Mouse (Mus musculus): ENCODE measurements around the gene Ralgps1. TPM values are rescaled to one million over a fixed set of nuclear protein-coding genes. Genes with fewer than 3 reads are reported as not detected.
"Not testable (repeated sequence)": the region's sequence is repeated elsewhere in the genome, so short reads cannot be mapped to it uniquely, and the experiment has no call there.

Ralgps1 gene
- polyA plus RNA-seq, 1 experiment, result 1.1 TPM

DNA sequence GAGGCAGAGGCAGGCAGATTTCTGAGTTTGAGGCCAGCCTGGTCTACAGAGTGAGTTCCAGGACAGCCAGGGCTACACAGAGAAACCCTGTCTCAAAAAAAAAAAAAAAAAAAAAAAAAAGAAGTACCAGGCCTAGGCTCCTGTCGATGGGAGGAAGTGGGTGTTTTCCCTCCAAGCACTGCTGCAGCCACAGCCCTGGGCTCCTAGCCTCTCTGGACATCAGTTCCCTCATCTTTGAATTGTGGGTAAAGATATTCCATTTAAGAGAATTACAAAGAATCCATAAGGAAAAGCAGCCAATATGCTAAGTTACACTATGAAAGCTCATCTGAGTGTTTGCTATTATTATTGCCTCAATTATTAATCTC, 281.3 kb downstream of the Ralgps1 start:
- H3K4me3 ChIP-seq (ENCODE audit: insufficient read depth, low read depth, low read length); H3K27ac ChIP-seq (replicated peaks; ENCODE audit: low read depth, low read length); H3K4me1 ChIP-seq (ENCODE audit: control insufficient read depth, insufficient read depth, insufficient read length, low read length): not testable (repeated sequence)

DNA sequence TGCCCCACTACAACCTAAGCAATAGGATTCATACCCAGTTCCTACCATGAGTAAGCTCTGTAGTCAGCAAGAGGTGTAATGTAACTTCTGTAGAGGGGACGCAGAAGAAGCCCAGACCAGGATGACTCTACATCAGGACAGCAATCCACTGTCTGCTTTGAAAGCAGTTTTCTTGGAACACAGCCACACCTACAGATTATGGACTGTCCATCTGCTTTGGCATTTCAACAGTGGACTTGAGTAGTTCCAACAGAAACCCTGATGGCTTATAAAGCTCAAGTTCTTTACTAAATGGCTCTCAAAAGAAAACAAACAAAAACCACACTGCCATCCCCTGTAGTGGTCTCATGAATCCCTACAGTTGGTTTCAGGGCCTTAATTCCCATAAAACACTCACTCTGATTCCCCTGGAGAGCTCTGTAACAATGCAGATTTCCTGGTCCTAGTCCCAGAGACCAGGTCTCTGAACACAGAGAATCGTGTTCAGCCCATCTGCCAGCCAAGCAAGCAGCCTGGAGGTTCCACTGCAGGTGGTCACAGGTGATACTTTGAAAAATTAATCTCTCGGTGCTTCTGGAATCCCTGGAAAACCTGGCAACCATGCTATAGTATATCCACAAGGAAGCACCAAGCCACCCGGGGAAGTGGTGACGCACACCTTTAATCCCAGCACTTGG, 281.8 kb downstream of the Ralgps1 start:
- H3K4me3 ChIP-seq (ENCODE audit: insufficient read depth, low read depth, low read length), result no peak overlapping the region
- no peaks in the 10 kb centered on the region for H3K4me1 ChIP-seq (ENCODE audit: control insufficient read depth, insufficient read depth, insufficient read length, low read length)
- no peak overlapping the region for H3K27ac ChIP-seq (replicated peaks; ENCODE audit: low read depth, low read length)

DNA sequence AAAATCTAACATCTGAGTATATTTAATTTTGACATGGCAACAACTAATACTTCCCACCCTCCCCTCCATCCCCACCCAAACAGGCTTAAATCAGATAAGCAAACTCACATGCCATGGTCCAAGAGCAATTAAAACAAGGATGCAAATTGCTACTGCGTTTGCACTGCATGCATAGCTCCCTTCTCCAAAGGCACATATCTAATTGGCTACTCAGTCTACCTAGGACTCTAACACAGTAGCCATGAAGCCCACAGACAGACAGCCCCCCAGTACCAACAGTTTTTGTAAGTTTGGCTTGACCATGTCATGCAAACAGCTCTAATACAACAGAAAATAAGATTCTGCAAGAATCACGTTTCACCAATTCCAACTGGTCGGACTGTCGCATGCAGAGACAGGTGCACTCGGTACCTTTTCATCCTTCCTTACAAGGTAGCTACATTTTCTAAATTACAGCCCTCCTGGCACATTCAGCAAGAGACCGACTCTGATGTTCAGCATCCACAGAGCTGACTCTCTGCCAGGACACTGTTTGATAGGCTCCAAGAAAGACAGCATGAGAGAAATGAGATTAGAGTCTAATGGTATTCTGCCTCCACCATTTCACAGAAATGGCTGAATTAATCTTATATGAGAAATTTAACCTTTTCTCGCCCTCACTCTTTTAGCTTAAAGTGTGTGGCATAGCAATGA, 284.5 kb downstream of the Ralgps1 start:
- no peak overlapping the region for H3K4me3 ChIP-seq (ENCODE audit: insufficient read depth, low read depth, low read length)
- H3K27ac ChIP-seq (replicated peaks; ENCODE audit: low read depth, low read length), result no peak overlapping the region
- H3K4me1 ChIP-seq (ENCODE audit: control insufficient read depth, insufficient read depth, insufficient read length, low read length), result no peaks in the 10 kb centered on the region

DNA sequence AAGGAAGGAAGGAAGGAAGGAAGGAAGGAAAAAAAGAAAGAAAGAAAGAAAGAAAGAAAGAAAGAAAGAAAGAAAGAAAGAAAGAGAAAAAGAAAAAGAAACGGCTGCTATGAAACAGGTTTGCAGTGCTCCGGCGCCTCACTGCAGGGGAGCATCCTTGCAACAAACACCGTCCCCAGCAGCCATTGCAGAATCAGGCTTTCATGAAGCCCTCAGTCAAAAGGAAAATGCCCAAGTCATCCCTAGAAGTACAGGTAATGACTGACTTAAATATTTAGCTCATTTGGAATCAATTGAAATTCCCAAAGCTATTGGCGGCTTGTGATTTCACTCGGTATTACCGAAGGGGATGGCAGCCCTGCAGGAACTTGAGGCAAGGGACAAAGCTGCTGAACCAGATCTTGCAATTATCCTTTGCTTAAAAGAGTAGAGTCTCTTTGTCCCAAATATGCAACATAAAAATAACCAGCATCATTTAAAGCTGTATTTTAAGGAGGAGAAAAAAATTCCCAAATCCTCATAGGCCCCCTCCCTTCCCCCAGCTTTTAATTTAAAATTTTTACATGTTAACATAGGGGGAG, 285.2 kb downstream of the Ralgps1 start:
- Histone ChIP-seq H3K4me1 (ENCODE audit: control insufficient read depth, insufficient read depth, insufficient read length, low read length) (no peaks in the 10 kb centered on the region), H3K4me3 (ENCODE audit: insufficient read depth, low read depth, low read length) (no peak overlapping the region), H3K27ac (replicated peaks; ENCODE audit: low read depth, low read length) (no peak overlapping the region)

DNA sequence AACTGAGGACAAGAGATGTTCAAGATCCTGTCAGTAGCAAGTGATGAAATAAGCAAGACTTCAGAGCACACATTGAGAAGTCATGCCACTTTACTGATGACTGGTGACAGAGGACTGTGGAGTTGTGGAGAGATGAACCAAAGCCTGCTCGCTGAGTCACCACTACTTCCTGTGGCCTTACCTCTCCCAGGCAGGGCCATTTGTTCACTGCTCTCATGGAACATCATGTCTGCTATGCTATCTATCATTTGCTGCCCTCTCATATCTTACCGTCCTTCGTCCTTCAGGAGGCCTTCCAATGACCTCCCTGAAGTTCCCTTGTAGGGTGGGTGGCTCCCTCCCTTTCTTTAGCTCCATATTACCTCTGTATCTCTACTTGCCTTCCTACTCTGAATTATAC, 287.1 kb downstream of the Ralgps1 start:
- no peaks in the 10 kb centered on the region for H3K4me1 ChIP-seq (ENCODE audit: control insufficient read depth, insufficient read depth, insufficient read length, low read length)

More for the DNA sequence above, 287.1 kb downstream of the Ralgps1 start:
- no peak overlapping the region for H3K27ac ChIP-seq (replicated peaks; ENCODE audit: low read depth, low read length)
- no peak overlapping the region for H3K4me3 ChIP-seq (ENCODE audit: insufficient read depth, low read depth, low read length)

Other genes with a start within 250 kb of the Ralgps1 start
- 3.6 and 17.9 TPM in 2 replicates for gene Garnl3, start 239.8 kb downstream of the Ralgps1 start, polyA plus RNA-seq (2012; ENCODE audit: insufficient read depth, insufficient read length, missing spikeins)
- gene Angptl2, start 155.4 kb downstream of the Ralgps1 start, polyA plus RNA-seq (2012; ENCODE audit: insufficient read depth, insufficient read length, missing spikeins), result 32.8 and 34.1 TPM in 2 replicates
- gene Zbtb34, start 59.8 kb upstream of the Ralgps1 start, polyA plus RNA-seq (2012; ENCODE audit: insufficient read depth, insufficient read length, missing spikeins), result 2.9 and 3.8 TPM in 2 replicates
- 11.2 and 11.4 TPM in 2 replicates for gene Zbtb43, start 97.1 kb upstream of the Ralgps1 start, polyA plus RNA-seq (2012; ENCODE audit: insufficient read depth, insufficient read length, missing spikeins)

All from brown adipose tissue, adult 24 weeks (tissue).